Mouse (Mus musculus) MEL (cell line): ENCODE measurements at regions not wholly inside any gene's neighbourhood (a gene's known extent, or its start where the extent isn't known, plus 50 kb on each side); places are given as distances from the start of the nearest gene placed in this dataset.

Source experiments
- DNase-seq: peaks from one replicate; pipeline ENCODE4 v3.0.0; 2011; ENCODE audit warnings: low read depth, low spot score
- H3K27ac ChIP-seq: 2 replicates; pipeline ENCODE4 v1.5.1; 2012; ENCODE audit warnings: low read depth, mild to moderate bottlenecking, control low read depth, low read length, moderate library complexity; ENCODE audit not compliant: control insufficient read depth
- H3K27me3 ChIP-seq, 2 experiments: fragments of 150-350 bp in 1 of 2; sonication (generic) in 1 of 2; 2 replicates each; pipeline ENCODE4 v1.6.1; 2012; ENCODE audit warnings: low read length in 2 of 2, mild to moderate bottlenecking in 2 of 2, improper control_type of control experiment in 1 of 2, moderate library complexity in 1 of 2; ENCODE audit not compliant: insufficient read depth in 2 of 2, control insufficient read depth in 1 of 2
- H3K36me3 ChIP-seq, 2 experiments: 2 replicates each; pipeline ENCODE4 v1.6.1; 2012 to 2014; ENCODE audit warnings: low read length in 2 of 2, improper control_type of control experiment in 1 of 2, inconsistent platforms in 1 of 2, mild to moderate bottlenecking in 1 of 2; ENCODE audit not compliant: insufficient read depth in 2 of 2, control insufficient read depth in 1 of 2
- H3K4me1 ChIP-seq, 2 experiments: fragments of 150-350 bp in 1 of 2; sonication (generic) in 1 of 2; 2 replicates each; pipeline ENCODE4 v1.6.1; 2012; ENCODE audit warnings: low read length in 2 of 2, improper control_type of control experiment in 1 of 2, mild to moderate bottlenecking in 1 of 2; ENCODE audit not compliant: insufficient read depth in 2 of 2, control insufficient read depth in 1 of 2
- H3K4me3 ChIP-seq, 2 experiments: fragments of 150-350 bp in 1 of 2; sonication (generic) in 1 of 2; 2 replicates each; pipeline ENCODE4 v1.5.1; 2012; ENCODE audit warnings: low read depth in 2 of 2, low read length in 2 of 2, mild to moderate bottlenecking in 2 of 2, moderate library complexity in 2 of 2, control low read depth in 1 of 2, improper control_type of control experiment in 1 of 2; ENCODE audit not compliant: control insufficient read depth in 1 of 2, insufficient read depth in 1 of 2
- H3K79me2 ChIP-seq: 2 replicates; pipeline ENCODE4 v1.6.1; 2012; ENCODE audit warnings: mild to moderate bottlenecking, low read length, moderate library complexity; ENCODE audit not compliant: control insufficient read depth, poor library complexity, insufficient read depth
- H3K9ac ChIP-seq: 2 replicates; pipeline ENCODE4 v1.6.1; 2012; ENCODE audit warnings: low read depth, mild to moderate bottlenecking, control low read depth, low read length, moderate library complexity; ENCODE audit not compliant: control insufficient read depth, poor library complexity, severe bottlenecking
- H3K9me3 ChIP-seq: fragments of 150-350 bp; sonication (generic); replicated peaks from 2 replicates; pipeline ENCODE4 v1.6.1; 2012; ENCODE audit warnings: mild to moderate bottlenecking, low read length, improper control_type of control experiment, moderate library complexity; ENCODE audit not compliant: insufficient read depth
- BHLHE40 ChIP-seq: IDR thresholded peaks from 2 replicates; pipeline ENCODE4 v1.6.1; 2012; ENCODE audit warnings: low read depth, mild to moderate bottlenecking, inconsistent platforms, low read length, improper control_type of control experiment, borderline replicate concordance
- CHD1 ChIP-seq: IDR thresholded peaks from 2 replicates; pipeline ENCODE4 v1.6.1; 2012; ENCODE audit warnings: low read depth, mild to moderate bottlenecking, inconsistent platforms, low read length, improper control_type of control experiment
- CHD2 ChIP-seq: IDR thresholded peaks from 2 replicates; pipeline ENCODE4 v1.6.1; 2011; ENCODE audit warnings: low read length, improper control_type of control experiment
- CTCF ChIP-seq, 3 experiments: IDR thresholded peaks in 2 of 3; conservative IDR thresholded peaks in 1 of 3; 2 replicates each; pipeline ENCODE4 v1.5.1; 2011 to 2012; ENCODE audit warnings: low read length in 3 of 3, low read depth in 2 of 3, mild to moderate bottlenecking in 2 of 3, improper control_type of control experiment in 1 of 3, inconsistent platforms in 1 of 3, mixed read lengths in 1 of 3, moderate library complexity in 1 of 3; ENCODE audit not compliant: control insufficient read depth in 1 of 3, insufficient read depth in 1 of 3, poor library complexity in 1 of 3, severe bottlenecking in 1 of 3
- ETS1 ChIP-seq: IDR thresholded peaks from 2 replicates; pipeline ENCODE4 v1.6.1; 2012; ENCODE audit warnings: low read depth, mild to moderate bottlenecking, inconsistent platforms, low read length, improper control_type of control experiment, moderate library complexity
- GABPA ChIP-seq: IDR thresholded peaks from 2 replicates; pipeline ENCODE4 v1.6.1; 2012; ENCODE audit warnings: low read depth, mild to moderate bottlenecking, inconsistent platforms, low read length, improper control_type of control experiment, moderate library complexity
- GATA1 ChIP-seq: IDR thresholded peaks from 2 replicates; pipeline ENCODE4 v1.6.1; 2011; ENCODE audit warnings: low read depth, low read length, improper control_type of control experiment
- HCFC1 ChIP-seq: IDR thresholded peaks from 2 replicates; pipeline ENCODE4 v1.6.1; 2012; ENCODE audit warnings: low read depth, mild to moderate bottlenecking, inconsistent platforms, low read length, improper control_type of control experiment, moderate library complexity
- JUND ChIP-seq: IDR thresholded peaks from 2 replicates; pipeline ENCODE4 v1.6.1; 2011; ENCODE audit warnings: low read depth, mild to moderate bottlenecking, improper control_type of control experiment, low read length
- MXI1 ChIP-seq: IDR thresholded peaks from 2 replicates; pipeline ENCODE4 v1.6.1; 2011; ENCODE audit warnings: mild to moderate bottlenecking, low read depth, low read length, improper control_type of control experiment
- MYB ChIP-seq: IDR thresholded peaks from 2 replicates; pipeline ENCODE4 v1.6.1; 2011; ENCODE audit warnings: mild to moderate bottlenecking, low read depth, low read length, improper control_type of control experiment
- MYC ChIP-seq: IDR thresholded peaks from 2 replicates; pipeline ENCODE4 v1.6.1; 2011; ENCODE audit warnings: low read depth, mild to moderate bottlenecking, low read length, improper control_type of control experiment, moderate library complexity
- POLR2A ChIP-seq, 2 experiments: IDR thresholded peaks; 2 replicates each; pipeline ENCODE4 v1.6.1; 2011 to 2012; ENCODE audit warnings: low read length in 2 of 2, mild to moderate bottlenecking in 2 of 2, control low read depth in 1 of 2, improper control_type of control experiment in 1 of 2, low read depth in 1 of 2, moderate library complexity in 1 of 2; ENCODE audit not compliant: control insufficient read depth in 1 of 2, insufficient read depth in 1 of 2, poor library complexity in 1 of 2
- RCOR1 ChIP-seq: IDR thresholded peaks from 2 replicates; pipeline ENCODE4 v1.6.1; 2012; ENCODE audit warnings: low read depth, mild to moderate bottlenecking, inconsistent platforms, low read length, improper control_type of control experiment
- SIN3A ChIP-seq: IDR thresholded peaks from 2 replicates; pipeline ENCODE4 v1.6.1; 2012; ENCODE audit warnings: low read length, improper control_type of control experiment, inconsistent platforms
- TAL1 ChIP-seq: IDR thresholded peaks from 2 replicates; pipeline ENCODE4 v1.6.1; 2012; ENCODE audit warnings: mild to moderate bottlenecking, inconsistent platforms, low read length, moderate library complexity, mixed read lengths
- TCF12 ChIP-seq: IDR thresholded peaks from 2 replicates; pipeline ENCODE4 v1.6.1; 2014; ENCODE audit warnings: low read depth, mild to moderate bottlenecking, inconsistent platforms, low read length, improper control_type of control experiment, moderate library complexity
- USF1 ChIP-seq: IDR thresholded peaks from 2 replicates; pipeline ENCODE4 v1.6.1; 2014; ENCODE audit warnings: low read depth, mild to moderate bottlenecking, inconsistent platforms, low read length, improper control_type of control experiment, moderate library complexity
- USF2 ChIP-seq, 2 experiments: IDR thresholded peaks; 2 replicates each; pipeline ENCODE4 v1.6.1; 2011 to 2012; ENCODE audit warnings: improper control_type of control experiment in 2 of 2, low read length in 2 of 2, borderline replicate concordance in 1 of 2, inconsistent platforms in 1 of 2, low read depth in 1 of 2, mild to moderate bottlenecking in 1 of 2; ENCODE audit not compliant: insufficient read depth in 1 of 2
- ZNF384 ChIP-seq: IDR thresholded peaks from 2 replicates; pipeline ENCODE4 v1.6.1; 2012; ENCODE audit warnings: low read depth, mild to moderate bottlenecking, inconsistent platforms, low read length, improper control_type of control experiment

- H3K27me3 ChIP-seq: no peaks in the 10 kb centered on the region
- H3K4me1 ChIP-seq: no peaks in the 10 kb centered on the region
- H3K9me3 ChIP-seq: no peaks in the 10 kb centered on the region
- no peak overlapping the region for H3K27ac ChIP-seq
- no peak overlapping the region for H3K9ac ChIP-seq
- no peak for DNase-seq
- H3K36me3 ChIP-seq: no peaks in the 10 kb centered on the region
- no peak overlapping the region for H3K4me3 ChIP-seq
- no peak for TF ChIP-seq ZNF384
- TF ChIP-seq MYB: no peak
- no peak for TF ChIP-seq GATA1
- TF ChIP-seq TCF12: no peak
- no peak for TF ChIP-seq CHD1
- TF ChIP-seq RCOR1: no peak
- no peak for TF ChIP-seq POLR2A (IDR thresholded peaks at IDR 0.05; ENCODE audit: control insufficient read depth in 1 of 2, insufficient read depth in 1 of 2, low read depth in 1 of 2, low read length in 2 of 2, poor library complexity in 1 of 2)
- TF ChIP-seq MYC: no peak
- TF ChIP-seq JUND: no peak
- no peak for TF ChIP-seq TAL1
- TF ChIP-seq USF2 (IDR thresholded peaks at IDR 0.05; ENCODE audit: borderline replicate concordance in 1 of 2, insufficient read depth in 1 of 2, low read depth in 1 of 2, low read length in 2 of 2): no peak
- H3K79me2 ChIP-seq: no peaks in the 10 kb centered on the region
These were observed 111.6 kb upstream of the Kcnab1 start for GRCm38 (mm10) chr3:64997552-64997951.

- TF ChIP-seq BHLHE40 (no peak), CTCF (IDR thresholded peaks at IDR 0.05 in 2 of 3, conservative IDR thresholded peaks at IDR 0.05 in 1 of 3; ENCODE audit: control insufficient read depth in 1 of 3, insufficient read depth in 1 of 3, low read depth in 2 of 3, low read length in 3 of 3, poor library complexity in 1 of 3, severe bottlenecking in 1 of 3) (no peak), MYB (no peak), MXI1 (no peak), HCFC1 (no peak), ETS1 (no peak), USF1 (no peak), ZNF384 (no peak), GABPA (no peak), CHD2 (no peak), TCF12 (no peak), SIN3A (no peak), JUND (no peak), MYC (no peak)
- Histone ChIP-seq H3K79me2 (no peaks in the 10 kb centered on the region), H3K27ac (no peak overlapping the region), H3K4me3 (no peak overlapping the region), H3K9me3 (no peaks in the 10 kb centered on the region), H3K9ac (no peak overlapping the region), H3K36me3 (no peaks in the 10 kb centered on the region), H3K4me1 (no peaks in the 10 kb centered on the region), H3K27me3 (no peaks in the 10 kb centered on the region)
- no peak for DNase-seq
These were observed 108.1 kb upstream of the Kcnab1 start for GRCm38 (mm10) chr3:65001131-65001530.
